Mouse (Mus musculus) G1E (cell line): ENCODE results near the gene Sult5a1. TPM values are rescaled to one million over a fixed set of nuclear protein-coding genes. Genes with fewer than 3 reads are reported as not detected.

Experiments
- ATAC-seq: 2 replicates; pipeline ENCODE4 v1.8.0; 2016; ENCODE audit warnings: mild to moderate bottlenecking; ENCODE audit not compliant: insufficient number of reproducible peaks, poor library complexity, low FRiP score, severe bottlenecking; ENCODE audit errors: extremely low read depth
- DNase-seq: peaks from one replicate; pipeline ENCODE4 v3.0.0; 2012; ENCODE audit warnings: low spot score
- H3K27me3 ChIP-seq: 2 replicates; pipeline ENCODE4 v1.6.1; 2012; ENCODE audit warnings: mild to moderate bottlenecking, low read length, inconsistent platforms; ENCODE audit not compliant: insufficient read depth
- H3K36me3 ChIP-seq: replicated peaks from 2 replicates; pipeline ENCODE3; 2012; ENCODE audit warnings: mild to moderate bottlenecking, inconsistent platforms
- H3K4me1 ChIP-seq: 2 replicates; pipeline ENCODE4 v1.6.1; 2012; ENCODE audit warnings: low read depth, low read length, inconsistent platforms, mixed read lengths; ENCODE audit not compliant: insufficient read depth
- H3K4me3 ChIP-seq: 2 replicates; pipeline ENCODE4 v1.5.1; 2012; ENCODE audit warnings: low read depth, mild to moderate bottlenecking, inconsistent platforms, low read length, moderate library complexity, mixed read lengths
- H3K9me3 ChIP-seq: replicated peaks from 2 replicates; pipeline ENCODE4 v1.6.1; 2012; ENCODE audit warnings: inconsistent platforms
- CTCF ChIP-seq: IDR thresholded peaks from 2 replicates; pipeline ENCODE4 v1.5.1; 2012; ENCODE audit warnings: low read depth, low read length, inconsistent platforms, mixed read lengths
- GATA1 ChIP-seq: IDR thresholded peaks from 2 replicates; pipeline ENCODE4 v1.6.1; 2012; ENCODE audit warnings: borderline replicate concordance, low read length, inconsistent platforms, mixed read lengths
- GATA2 ChIP-seq: IDR thresholded peaks from 2 replicates; pipeline ENCODE4 v1.6.1; 2012; ENCODE audit warnings: low read depth, low read length, inconsistent platforms, borderline replicate concordance
- POLR2AphosphoS5 ChIP-seq: IDR thresholded peaks from 2 replicates; pipeline ENCODE4 v1.6.1; 2012; ENCODE audit warnings: low read depth, low read length, inconsistent platforms; ENCODE audit not compliant: insufficient replicate concordance
- TAL1 ChIP-seq: conservative IDR thresholded peaks from 2 replicates; pipeline ENCODE4 v1.6.1; 2012; ENCODE audit warnings: low read depth, low read length, inconsistent platforms, mixed read lengths
- polyA plus RNA-seq: library from polyadenylated mRNA; stranded (reverse); fragments of >175 nt; gene quantifications from 2 replicates; pipeline ENCODE4 v1.2.3, GENCODE M21; 2012
- total RNA-seq, 2 experiments: library from RNA; stranded (forward) in 1 of 2; stranded (reverse) in 1 of 2; fragments of 200-1000 nt in 1 of 2; fragments of >200 nt in 1 of 2; fragmentation: Nextera tagmentation in 1 of 2; gene quantifications; 2 replicates each; pipeline ENCODE4 v1.2.3; 2014 to 2017

Gene Sult5a1
- total and polyA plus RNA-seq, 3 experiments, result 0.11 TPM; not detected in 2

GRCm38 (mm10) chr8:123155177-123155576 lies 2.9 kb downstream of the Sult5a1 start:
- Histone ChIP-seq H3K4me1 (peaks cover 5% of the 10 kb centered on the region; the same call in 1 of the 2 replicates), H3K4me3 (no peak overlapping the region), H3K27me3 (peaks cover 75% of the 10 kb centered on the region), H3K36me3 (no peaks in the 10 kb centered on the region), H3K9me3 (no peaks in the 10 kb centered on the region)
- ATAC-seq (no peak), DNase-seq (no peak)
- TF ChIP-seq TAL1 (no peak), GATA2 (no peak)

- no peak for ATAC-seq
These were observed 7.4 kb downstream of the Sult5a1 start for GRCm38 (mm10) chr8:123150737-123151171.

GRCm38 (mm10) chr8:123146390-123146789 lies 11.7 kb downstream of the Sult5a1 start:
- Histone ChIP-seq H3K36me3 (no peaks in the 10 kb centered on the region), H3K4me1 (peaks cover 3% of the 10 kb centered on the region; the same call in 1 of the 2 replicates), H3K4me3 (no peak overlapping the region), H3K9me3 (no peaks in the 10 kb centered on the region), H3K27me3 (peaks cover 57% of the 10 kb centered on the region)
- no peak for DNase-seq
- no peak for TF ChIP-seq TAL1
- TF ChIP-seq POLR2AphosphoS5, result no peak
- no peak for TF ChIP-seq CTCF
- TF ChIP-seq GATA2, result no peak
- no peak for TF ChIP-seq GATA1
- ATAC-seq, result no peak

More at GRCm38 (mm10) chr8:123150737-123151171, 7.4 kb downstream of the Sult5a1 start:
- no peaks in the 10 kb centered on the region for H3K4me1 ChIP-seq
- H3K4me3 ChIP-seq, result no peak overlapping the region
- H3K27me3 ChIP-seq, result peaks cover 63% of the 10 kb centered on the region
- H3K36me3 ChIP-seq, result no peaks in the 10 kb centered on the region
- TF ChIP-seq CTCF, result no peak
- no peak for TF ChIP-seq TAL1
- TF ChIP-seq GATA2, result no peak
- no peak for TF ChIP-seq GATA1
- no peak for TF ChIP-seq POLR2AphosphoS5
- no peaks in the 10 kb centered on the region for H3K9me3 ChIP-seq
- no peak for DNase-seq

GRCm38 (mm10) chr8:123145279-123145678 lies 12.8 kb downstream of the Sult5a1 start:
- ATAC-seq, result no peak

GRCm38 (mm10) chr8:123141741-123142462 lies 16.2 kb downstream of the Sult5a1 start:
- H3K27me3 ChIP-seq, result peaks cover 45% of the 10 kb centered on the region
- ATAC-seq, result no peak
- TF ChIP-seq GATA1, result no peak
- TF ChIP-seq CTCF, result no peak
- TF ChIP-seq TAL1, result no peak
- no peak for TF ChIP-seq POLR2AphosphoS5
- TF ChIP-seq GATA2, result no peak
- H3K9me3 ChIP-seq, result peaks cover 7% of the 10 kb centered on the region
- H3K36me3 ChIP-seq, result no peaks in the 10 kb centered on the region
- DNase-seq, result no peak
- peaks cover 6% of the 10 kb centered on the region; the same call in 1 of the 2 replicates for H3K4me1 ChIP-seq
- no peak overlapping the region for H3K4me3 ChIP-seq

More at GRCm38 (mm10) chr8:123145279-123145678, 12.8 kb downstream of the Sult5a1 start:
- TF ChIP-seq POLR2AphosphoS5 (no peak), GATA2 (no peak), GATA1 (no peak), CTCF (no peak), TAL1 (no peak)
- Histone ChIP-seq H3K4me1 (peaks cover 3% of the 10 kb centered on the region; the same call in 1 of the 2 replicates), H3K4me3 (no peak overlapping the region), H3K9me3 (no peaks in the 10 kb centered on the region), H3K36me3 (no peaks in the 10 kb centered on the region), H3K27me3 (peaks cover 50% of the 10 kb centered on the region)
- no peak for DNase-seq

GRCm38 (mm10) chr8:123138741-123139140 lies 19.4 kb downstream of the Sult5a1 start:
- ATAC-seq (no peak), DNase-seq (no peak)
- Histone ChIP-seq H3K36me3 (peaks cover 2% of the 10 kb centered on the region), H3K4me3 (no peak overlapping the region), H3K27me3 (peaks cover 29% of the 10 kb centered on the region), H3K4me1 (peaks cover 4% of the 10 kb centered on the region; the same call in 1 of the 2 replicates), H3K9me3 (peaks cover 7% of the 10 kb centered on the region)
- TF ChIP-seq GATA2 (no peak), GATA1 (no peak)

GRCm38 (mm10) chr8:123137645-123138077 lies 20.5 kb downstream of the Sult5a1 start:
- DNase-seq (no peak), ATAC-seq (no peak)
- Histone ChIP-seq H3K4me3 (no peak overlapping the region), H3K36me3 (peaks cover 6% of the 10 kb centered on the region), H3K4me1 (peaks cover 4% of the 10 kb centered on the region; the same call in 1 of the 2 replicates), H3K9me3 (peaks cover 10% of the 10 kb centered on the region), H3K27me3 (peaks cover 20% of the 10 kb centered on the region)
- TF ChIP-seq POLR2AphosphoS5 (no peak), CTCF (no peak), TAL1 (no peak), GATA1 (no peak), GATA2 (no peak)
